Comparison of ENCODE assay signal across 25 mouse cellular contexts in genomic region chr9:123526502-123526901, GRCm38 (mm10). TPM values are rescaled to one million over a fixed set of nuclear protein-coding genes. Genes with fewer than 3 reads are reported as not detected.
DNase-seq lines count a peak whose midpoint lies in the region; ATAC-seq and TF ChIP-seq lines count a peak whose summit lies in the region.
"Had no signal": no experiment of that assay in that cellular context is flagged by ENCODE, and none has a peak within 500 bp of the region (broad histone marks: within the 10 kb centered on the region; RNA-seq: fewer than 3 reads in every experiment).

No protein-coding gene starts in this region.

- no peak overlapping the region for H3K4me2 ChIP-seq in heart, embryonic 11.5 days
- peak overlapping the region; percentile 77 for H3K4me2 ChIP-seq in CH12.LX (ENCODE audit: insufficient read depth, low read depth, poor library complexity, severe bottlenecking)
- H3K4me2 ChIP-seq: embryonic facial prominence, embryonic 13.5 days; embryonic facial prominence, embryonic 15.5 days; forebrain, embryonic 12.5 days had no signal

- no peak for TF ChIP-seq RAD21 in CH12.LX (IDR thresholded peaks at IDR 0.05; ENCODE audit: low read depth, low read length)

- TF ChIP-seq CTCF in CH12.LX (conservative IDR thresholded peaks at IDR 0.05 in 1 of 2, IDR thresholded peaks at IDR 0.05 in 1 of 2; ENCODE audit: low read depth in 2 of 2, low read length in 2 of 2): no peak

- 0 out of 2 replicates have a peak, but pooled peaks have one; percentile 8 for TF ChIP-seq EP300 in CH12.LX (IDR thresholded peaks at IDR 0.05; ENCODE audit: low read length)

- H3K4me3 ChIP-seq in heart, embryonic 11.5 days (ENCODE audit: low read depth, low read length): no peak overlapping the region
- H3K4me3 ChIP-seq in CH12.LX (replicated peaks in 1 of 3; ENCODE audit: low read depth in 2 of 3, low read length in 2 of 3, poor library complexity in 1 of 3): peak overlapping the region in 1 of 3 experiments; percentile 23
- H3K4me3 ChIP-seq: embryonic facial prominence, embryonic 13.5 days; embryonic facial prominence, embryonic 15.5 days; erythroblast, embryonic 14.5 days; forebrain, embryonic 10.5 days; forebrain, embryonic 12.5 days had no signal

- H3K79me2 ChIP-seq in CH12.LX (replicated peaks; ENCODE audit: control insufficient read depth, extremely low read depth, insufficient read depth, poor library complexity, severe bottlenecking): peaks cover 16% of the 10 kb centered on the region

- TF ChIP-seq POLR2A in CH12.LX (IDR thresholded peaks at IDR 0.05; ENCODE audit: low read depth, low read length): no peak

- no peaks in the 10 kb centered on the region for H3K27me3 ChIP-seq in heart, embryonic 11.5 days (ENCODE audit: control insufficient read depth, insufficient read depth, low read length)
- H3K27me3 ChIP-seq in CH12.LX (replicated peaks): no peaks in the 10 kb centered on the region
- H3K27me3 ChIP-seq: embryonic facial prominence, embryonic 13.5 days; embryonic facial prominence, embryonic 15.5 days; forebrain, embryonic 12.5 days had no signal

- peak; percentile 90 for DNase-seq in heart, adult 11 months
- DNase-seq in thymus, postnatal 0 days (ENCODE audit: low spot score): peak; percentile 28
- no peak for DNase-seq in thymus, postnatal 25 days
- DNase-seq in CH12.LX (ENCODE audit: extremely low read depth): no peak
- peak; percentile 34 for DNase-seq in naive thymus-derived CD4-positive, alpha-beta T cell, adult 2 months (ENCODE audit: low read depth)
- DNase-seq in urinary bladder, adult 18-20 months (ENCODE audit: low spot score in 2 of 2): no peak
- DNase-seq: adrenal gland, adult 8-10 months; adrenal gland, postnatal 14 days; adrenal gland, postnatal 36 days; cerebellum, adult 11-12 months; cerebellum, adult 2 months; cerebellum, adult 9-10 months; cerebellum, postnatal 10 days; cerebellum, postnatal 25 days; embryo, embryonic 11 days had no signal

- dilution Hi-C loops in CH12.LX (cut with MboI; ENCODE audit: extremely low pct_ligation_motif_present, extremely low pct_unique_long_range_greater_than_20kb, low sequenced_read_pairs): no loop called here

- in situ Hi-C loops in CH12.LX (cut with MboI; ENCODE audit: low pct_ligation_motif_present, low pct_unique_long_range_greater_than_20kb, low sequenced_read_pairs): loop anchor here (5.0 to 10.0 kb wide), 2 partner anchors 64 to 272 kb away; no protein-coding TSS in a partner anchor

- H3K36me3 ChIP-seq in heart, embryonic 11.5 days (ENCODE audit: control insufficient read depth, insufficient read depth, low read length): no peaks in the 10 kb centered on the region
- H3K36me3 ChIP-seq in CH12.LX (replicated peaks in 1 of 2; ENCODE audit: control insufficient read depth in 1 of 2, insufficient read depth in 1 of 2, low read length in 1 of 2): peaks cover 0 to 16% of the 10 kb centered on the region in 2 experiments
- H3K36me3 ChIP-seq: embryonic facial prominence, embryonic 13.5 days; embryonic facial prominence, embryonic 15.5 days; forebrain, embryonic 12.5 days had no signal

- 57% methylated on average over 5 of the region's 5 CpGs for WGBS in heart, embryonic 11.5 days (ENCODE audit: insufficient replicate concordance)

- H3K27ac ChIP-seq in heart, embryonic 11.5 days (ENCODE audit: low read depth, low read length): no peak overlapping the region
- H3K27ac ChIP-seq in CH12.LX (ENCODE audit: insufficient read depth, low read depth): peak overlapping the region; percentile 27
- H3K27ac ChIP-seq: embryonic facial prominence, embryonic 13.5 days; embryonic facial prominence, embryonic 15.5 days; forebrain, embryonic 10.5 days; forebrain, embryonic 12.5 days had no signal

- H3K4me1 ChIP-seq in heart, embryonic 11.5 days (ENCODE audit: control insufficient read depth, insufficient read depth, low read length): peaks cover 6% of the 10 kb centered on the region
- H3K4me1 ChIP-seq in CH12.LX (ENCODE audit: control insufficient read depth in 1 of 2, insufficient read depth in 2 of 2): peaks cover 6 to 26% of the 10 kb centered on the region in 2 experiments

- H3K9ac ChIP-seq in heart, embryonic 11.5 days (ENCODE audit: low read depth, low read length): no peak overlapping the region
- peak overlapping the region; percentile 39; the same call in 1 of the 2 replicates for H3K9ac ChIP-seq in CH12.LX (ENCODE audit: insufficient read depth, low read depth)
- H3K9ac ChIP-seq: embryonic facial prominence, embryonic 13.5 days; embryonic facial prominence, embryonic 15.5 days; forebrain, embryonic 12.5 days had no signal

- no peak for ATAC-seq in heart, embryonic 11.5 days (replicated peaks; ENCODE audit: insufficient number of reproducible peaks, low FRiP score, low TSS enrichment)
- ATAC-seq in megakaryocyte progenitor cell, adult 5-6 weeks (replicated peaks; ENCODE audit: poor library complexity): no peak
- ATAC-seq: CD4-positive, CD25-positive, alpha-beta regulatory T cell, adult 4 months; forebrain, embryonic 14.5 days; forebrain, embryonic 16.5 days had no signal

- no peaks in the 10 kb centered on the region for H3K9me3 ChIP-seq in heart, embryonic 11.5 days (replicated peaks; ENCODE audit: control insufficient read depth, low read length)
- H3K9me3 ChIP-seq in CH12.LX (replicated peaks; ENCODE audit: low read length): no peaks in the 10 kb centered on the region
- H3K9me3 ChIP-seq: embryonic facial prominence, embryonic 13.5 days; embryonic facial prominence, embryonic 15.5 days; forebrain, embryonic 10.5 days; forebrain, embryonic 12.5 days had no signal

TF ChIP-seq in CH12.LX, 34 proteins besides CTCF, POLR2A, EP300 and RAD21:
- TF ChIP-seq MEF2A (IDR thresholded peaks at IDR 0.05; ENCODE audit: borderline replicate concordance, low read depth, low read length) (peak; percentile 54; the same call in 1 of the 2 replicates), JUN (IDR thresholded peaks at IDR 0.05; ENCODE audit: insufficient read depth, low read depth, low read length) (no peak), MAX (IDR thresholded peaks at IDR 0.05; ENCODE audit: low read length) (peak; percentile 64), HCFC1 (IDR thresholded peaks at IDR 0.05; ENCODE audit: low read depth, low read length) (no peak), MAFK (IDR thresholded peaks at IDR 0.05; ENCODE audit: insufficient replicate concordance, low read length) (no peak), MXI1 (IDR thresholded peaks at IDR 0.05; ENCODE audit: low read depth, low read length) (peak; percentile 42; the same call in 1 of the 2 replicates), TBP (conservative IDR thresholded peaks at IDR 0.05; ENCODE audit: low read depth, low read length) (0 out of 2 replicates have a peak, but pooled peaks have one; percentile 62), USF2 (conservative IDR thresholded peaks at IDR 0.05; ENCODE audit: low read depth, low read length) (peak; percentile 13; the same call in 1 of the 2 replicates), BHLHE40 (IDR thresholded peaks at IDR 0.05; ENCODE audit: low read depth, low read length) (peak; percentile 81), MYC (IDR thresholded peaks at IDR 0.05; ENCODE audit: low read depth, low read length) (peak; percentile 53; the same call in 1 of the 2 replicates), ZKSCAN1 (IDR thresholded peaks at IDR 0.05; ENCODE audit: borderline replicate concordance, low read depth, low read length) (no peak), SMC3 (IDR thresholded peaks at IDR 0.05; ENCODE audit: low read depth, low read length) (no peak), NRF1 (IDR thresholded peaks at IDR 0.05; ENCODE audit: low read depth, low read length) (no peak), ETS1 (conservative IDR thresholded peaks at IDR 0.05; ENCODE audit: low read depth, low read length) (no peak; the same call in 1 of the 2 replicates), USF1 (IDR thresholded peaks at IDR 0.05; ENCODE audit: low read depth, low read length) (no peak), CHD1 (IDR thresholded peaks at IDR 0.05; ENCODE audit: low read depth, low read length) (no peak), JUND (conservative IDR thresholded peaks at IDR 0.05; ENCODE audit: low read depth, low read length) (no peak), GABPA (IDR thresholded peaks at IDR 0.05; ENCODE audit: insufficient replicate concordance, low read depth, low read length) (no peak), E2F4 (IDR thresholded peaks at IDR 0.05; ENCODE audit: insufficient replicate concordance, low read depth, low read length) (no peak), ELF1 (IDR thresholded peaks at IDR 0.05; ENCODE audit: low read depth, low read length) (no peak), RCOR1 (conservative IDR thresholded peaks at IDR 0.05; ENCODE audit: low read depth, low read length) (no peak), TCF12 (IDR thresholded peaks at IDR 0.05; ENCODE audit: low read depth, low read length) (no peak), NELFE (IDR thresholded peaks at IDR 0.05; ENCODE audit: low read depth, low read length) (no peak)

RNA-seq across cellular contexts. Expression of gene Sacm1l, which starts 3.1 kb away (rescaled TPM):
- polyA plus RNA-seq in heart, embryonic 11.5 days (2014; fragmentation: Nextera tagmentation; extraction: Ambion mirVana): 38.1 and 50.2 TPM in 2 replicates
- polyA plus RNA-seq in thymus, postnatal 0 days (2015; fragmentation: Nextera tagmentation; extraction: Ambion mirVana): 46.7 and 47.3 TPM in 2 replicates
- total RNA-seq in CH12.LX (2012; rRNA removed) (29.5 and 31.1 TPM in 2 replicates), CH12.LX (2014; rRNA removed) (67.6 and 77.0 TPM in 2 replicates)
- polyA plus RNA-seq in CH12.LX (2012; ENCODE audit: insufficient read length, low read depth): 37.4 and 38.2 TPM in 2 replicates
- total RNA-seq in megakaryocyte progenitor cell, adult 5-6 weeks (2015): 33.3 and 35.8 TPM in 2 replicates
- total RNA-seq in megakaryocyte progenitor cell, adult 5-6 weeks (2017): 36.4 and 46.2 TPM in 2 replicates

RNA-seq across cellular contexts. Expression of gene Limd1, which starts 48.0 kb away (rescaled TPM):
- 30.9 and 32.4 TPM in 2 replicates for polyA plus RNA-seq in heart, embryonic 11.5 days (2014; fragmentation: Nextera tagmentation; extraction: Ambion mirVana)
- polyA plus RNA-seq in thymus, postnatal 0 days (2015; fragmentation: Nextera tagmentation; extraction: Ambion mirVana): 33.6 and 33.7 TPM in 2 replicates
- total RNA-seq in CH12.LX (2012; rRNA removed) (64.5 and 68.6 TPM in 2 replicates), CH12.LX (2014; rRNA removed) (52.6 and 52.7 TPM in 2 replicates)
- 54.6 and 60.5 TPM in 2 replicates for polyA plus RNA-seq in CH12.LX (2012; ENCODE audit: insufficient read length, low read depth)
- total RNA-seq in megakaryocyte progenitor cell, adult 5-6 weeks (2015): 24.2 and 24.6 TPM in 2 replicates
- total RNA-seq in megakaryocyte progenitor cell, adult 5-6 weeks (2017): 19.0 and 20.4 TPM in 2 replicates

Comparison
In these comparisons a context has a peak if more than half of its experiments do, and no peak if none do; other contexts are left out.
1. DNase-seq: peak in heart, adult 11 months (single experiment), thymus, postnatal 0 days (single experiment) and naive thymus-derived CD4-positive, alpha-beta T cell, adult 2 months (single experiment); none in thymus, postnatal 25 days (single experiment), CH12.LX (single experiment) and urinary bladder, adult 18-20 months (0 of 2).